Mouse (Mus musculus) spleen, adult 2 months (tissue): Measurements from ENCODE around the gene Cul9.

Experiments used
- CTCF ChIP-seq: fragments of 200-500 bp; IDR thresholded peaks from 2 replicates; pipeline ENCODE4 v1.5.1; 2011; ENCODE audit warnings: mild to moderate bottlenecking, inconsistent platforms; ENCODE audit not compliant: insufficient read depth, insufficient read length, insufficient replicate concordance; ENCODE audit errors: extremely low read depth
- POLR2A ChIP-seq: fragments of 200-500 bp; IDR thresholded peaks from 2 replicates; pipeline ENCODE4 v1.6.1; 2011; ENCODE audit warnings: low read depth, low read length, inconsistent platforms

- TF ChIP-seq POLR2A (no peak), CTCF (no peak)
These were observed 12.0 kb upstream of the Cul9 start for GRCm38 (mm10) chr17:46558151-46558550.
